Mouse (Mus musculus) forebrain, embryonic 11.5 days (tissue): Measurements from ENCODE around the gene Babam2. TPM values are rescaled to one million over a fixed set of nuclear protein-coding genes. Genes with fewer than 3 reads are reported as not detected.

Source experiments
- ATAC-seq: fragments of 200-750 bp; cut with Nextera tagmentation; replicated peaks from 2 replicates; pipeline ENCODE4 v1.8.0; 2017; ENCODE audit warnings: moderate TSS enrichment; ENCODE audit not compliant: low FRiP score
- DNase-seq: peaks from one replicate; pipeline ENCODE4 v3.0.0-alpha.2; 2017; ENCODE audit warnings: low spot score
- H3K27ac ChIP-seq: fragments of 300-500 bp; sonication (generic); 2 replicates; pipeline ENCODE4 v1.5.1; 2014; ENCODE audit warnings: low read depth, low read length
- H3K27me3 ChIP-seq: fragments of 300-500 bp; sonication (generic); 2 replicates; pipeline ENCODE4 v1.6.1; 2014; ENCODE audit warnings: mild to moderate bottlenecking, low read length, mixed read lengths; ENCODE audit not compliant: control insufficient read depth, insufficient read depth
- H3K36me3 ChIP-seq: fragments of 300-500 bp; sonication (generic); 2 replicates; pipeline ENCODE4 v1.6.1; 2014; ENCODE audit warnings: mild to moderate bottlenecking, low read length, moderate library complexity, mixed read lengths; ENCODE audit not compliant: control insufficient read depth, insufficient read depth
- H3K4me1 ChIP-seq: fragments of 300-500 bp; sonication (generic); replicated peaks from 2 replicates; pipeline ENCODE4 v1.6.1; 2014; ENCODE audit warnings: low read length, mixed read lengths; ENCODE audit not compliant: control insufficient read depth, insufficient read depth
- H3K4me2 ChIP-seq: fragments of 300-500 bp; sonication (generic); 2 replicates; pipeline ENCODE4 v1.6.1; 2014; ENCODE audit warnings: low read depth, mild to moderate bottlenecking, low read length, moderate library complexity, mixed read lengths; ENCODE audit not compliant: severe bottlenecking
- H3K4me3 ChIP-seq: fragments of 300-500 bp; sonication (generic); 2 replicates; pipeline ENCODE4 v1.5.1; 2014; ENCODE audit warnings: low read depth, low read length
- H3K9ac ChIP-seq: fragments of 300-500 bp; sonication (generic); 2 replicates; pipeline ENCODE4 v1.6.1; 2014; ENCODE audit warnings: low read length
- H3K9me3 ChIP-seq: fragments of 300-500 bp; sonication (generic); 2 replicates; pipeline ENCODE4 v1.6.1; 2016; ENCODE audit warnings: low read length, mixed read lengths; ENCODE audit not compliant: control insufficient read depth
- WGBS: fragments of 180-500 bp; shearing (Covaris S2); extraction: QIAGEN DNeasy Blood & Tissue Kit; methylation state at CpG from one replicate; pipeline ENCODE4 v1.1.7; 2014; 5-methylcytosine and 5-hydroxymethylcytosine counted together
- polyA plus RNA-seq: library from polyadenylated mRNA; unstranded; fragments of >200 nt; fragmentation: Nextera tagmentation; extraction: Ambion mirVana; gene quantifications from 2 replicates; pipeline ENCODE4 v1.2.1, GENCODE M21; 2014

The Babam2 gene
- polyA plus RNA-seq, 1 experiment from 2014 or later, result 39.1 TPM

DNA sequence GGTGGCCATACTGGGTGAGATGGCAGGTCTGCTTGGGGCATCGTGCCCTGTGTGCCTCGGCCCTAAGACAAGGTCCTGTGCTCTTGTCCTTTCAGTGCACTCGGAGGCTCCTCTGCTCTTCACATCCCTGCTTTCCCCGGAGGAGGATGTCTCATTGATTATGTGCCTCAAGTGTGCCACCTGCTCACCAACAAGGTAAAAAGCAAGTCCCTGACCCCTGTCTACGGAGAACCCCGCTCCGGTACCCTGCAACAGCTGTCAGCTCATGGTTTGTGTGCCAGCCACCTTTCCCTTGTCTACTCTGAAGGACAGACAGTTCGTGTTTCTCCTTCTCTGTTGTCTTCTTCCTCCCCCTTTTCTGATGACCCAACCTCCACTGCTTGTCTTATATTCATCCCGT, 303.8 kb downstream of the Babam2 start:
- ATAC-seq, result no peak
- WGBS, result 88% methylated on average over 9 of the region's 9 CpGs
- no peaks in the 10 kb centered on the region for H3K27me3 ChIP-seq

DNA sequence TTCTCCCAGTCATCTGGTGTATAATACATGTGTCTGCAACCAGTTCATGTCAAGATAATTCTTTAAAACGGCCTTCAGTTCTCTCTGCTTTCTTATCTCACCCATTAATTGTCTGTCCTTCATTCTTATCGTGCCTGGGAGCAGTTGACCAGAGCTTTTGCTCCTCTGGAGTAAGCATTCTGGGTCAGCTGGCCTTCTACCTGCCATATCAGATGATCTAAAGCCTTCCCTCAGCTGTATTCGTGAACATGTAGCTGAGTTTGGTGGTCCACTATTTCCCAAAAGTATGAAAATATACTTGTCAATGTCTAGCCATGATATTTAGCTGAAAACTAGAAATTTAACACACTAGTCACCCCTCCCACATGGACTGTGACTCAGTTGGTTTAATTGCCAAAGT, 304.3 kb downstream of the Babam2 start:
- H3K4me3 ChIP-seq, result no peak overlapping the region
- no peak overlapping the region for H3K27ac ChIP-seq
- ATAC-seq, result no peak
- no peak for DNase-seq
- H3K4me1 ChIP-seq, result no peaks in the 10 kb centered on the region
- WGBS, result 83% methylated on average over 3 of the region's 3 CpGs
- H3K9me3 ChIP-seq, result no peaks in the 10 kb centered on the region
- no peak overlapping the region for H3K4me2 ChIP-seq
- H3K36me3 ChIP-seq, result no peaks in the 10 kb centered on the region
- no peaks in the 10 kb centered on the region for H3K27me3 ChIP-seq
- H3K9ac ChIP-seq, result no peak overlapping the region

More for the DNA sequence above, 303.8 kb downstream of the Babam2 start:
- Histone ChIP-seq H3K36me3 (no peaks in the 10 kb centered on the region), H3K9ac (no peak overlapping the region), H3K4me3 (no peak overlapping the region), H3K9me3 (no peaks in the 10 kb centered on the region), H3K4me1 (no peaks in the 10 kb centered on the region), H3K27ac (no peak overlapping the region), H3K4me2 (no peak overlapping the region)
- no peak for DNase-seq

DNA sequence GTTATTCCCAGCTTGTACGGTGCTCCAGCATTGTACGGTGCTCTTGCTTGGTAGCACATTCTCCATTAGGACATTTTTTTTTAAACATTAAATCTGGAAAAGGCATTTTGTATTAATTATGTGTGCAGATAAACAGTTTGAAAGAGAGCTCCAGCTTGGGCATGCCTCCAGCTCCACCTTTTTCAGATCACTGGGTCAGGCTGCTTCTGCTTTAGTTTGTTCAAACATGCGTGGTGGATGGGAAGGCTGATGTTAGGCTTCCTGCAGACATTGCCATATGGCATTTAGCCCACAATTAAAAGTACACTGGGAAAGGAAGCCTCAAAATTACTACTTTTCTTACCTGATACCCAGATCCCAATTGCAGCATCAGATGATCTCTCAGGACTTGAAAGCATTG, 310.9 kb downstream of the Babam2 start:
- no peaks in the 10 kb centered on the region for H3K36me3 ChIP-seq
- no peak overlapping the region for H3K27ac ChIP-seq
- H3K27me3 ChIP-seq, result no peaks in the 10 kb centered on the region
- no peak overlapping the region for H3K4me2 ChIP-seq
- H3K4me1 ChIP-seq, result no peaks in the 10 kb centered on the region
- H3K9me3 ChIP-seq, result no peaks in the 10 kb centered on the region
- H3K9ac ChIP-seq, result no peak overlapping the region
- no peak overlapping the region for H3K4me3 ChIP-seq
- 90% methylated on average over 3 of the region's 3 CpGs for WGBS
- DNase-seq (no peak), ATAC-seq (no peak)

DNA sequence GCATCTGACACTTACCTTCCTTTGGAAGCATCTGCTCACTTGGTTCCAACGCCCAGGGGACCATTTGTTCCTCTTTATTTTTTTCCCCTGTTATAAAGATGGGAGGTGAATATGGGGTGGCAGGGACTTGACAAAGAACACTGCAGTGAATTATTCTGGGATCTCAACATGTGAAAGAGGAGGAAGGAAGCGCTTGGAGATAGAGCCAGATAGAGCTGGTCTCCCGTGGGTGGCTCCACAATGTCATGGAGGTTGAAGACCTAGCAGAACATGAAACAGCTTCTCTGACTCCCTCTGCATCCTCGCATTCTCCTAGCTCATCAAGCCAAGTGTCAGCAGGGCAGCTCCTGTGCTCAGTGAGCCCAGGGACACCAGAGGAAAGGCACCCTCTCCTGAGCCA, 312.6 kb downstream of the Babam2 start:
- ATAC-seq (no peak), DNase-seq (no peak)
- Histone ChIP-seq H3K9ac (no peak overlapping the region), H3K9me3 (no peaks in the 10 kb centered on the region), H3K36me3 (no peaks in the 10 kb centered on the region), H3K4me3 (no peak overlapping the region), H3K4me2 (no peak overlapping the region), H3K4me1 (no peaks in the 10 kb centered on the region), H3K27me3 (no peaks in the 10 kb centered on the region), H3K27ac (no peak overlapping the region)
- 88% methylated on average over 4 of the region's 4 CpGs for WGBS

DNA sequence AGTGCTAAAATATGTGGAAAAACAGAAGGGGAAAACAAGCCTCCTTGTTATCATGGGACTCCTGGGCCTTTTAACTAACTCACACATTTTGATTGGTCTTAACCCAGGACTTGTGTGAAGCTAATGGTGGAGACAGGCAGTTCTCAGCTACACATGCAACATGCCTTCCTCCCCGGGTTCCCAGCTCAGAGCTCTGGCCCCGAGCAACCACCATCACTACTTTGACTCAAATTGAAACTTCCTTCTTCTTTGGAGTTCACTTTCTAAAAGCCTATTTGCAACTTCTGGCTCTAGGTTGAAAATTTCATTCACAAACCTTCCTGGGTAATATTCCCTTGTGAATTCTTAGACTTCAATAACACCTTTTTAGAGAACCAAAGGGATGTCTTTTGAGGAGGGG, 315.6 kb downstream of the Babam2 start:
- no peak overlapping the region for H3K27ac ChIP-seq
- 84% methylated on average over 2 of the region's 2 CpGs for WGBS
- no peak overlapping the region for H3K9ac ChIP-seq
- no peak overlapping the region for H3K4me3 ChIP-seq
- H3K27me3 ChIP-seq, result no peaks in the 10 kb centered on the region
- no peak overlapping the region for H3K4me2 ChIP-seq
- no peak for ATAC-seq
- H3K36me3 ChIP-seq, result no peaks in the 10 kb centered on the region
- H3K4me1 ChIP-seq, result no peaks in the 10 kb centered on the region
- H3K9me3 ChIP-seq, result no peaks in the 10 kb centered on the region
- DNase-seq, result no peak

DNA sequence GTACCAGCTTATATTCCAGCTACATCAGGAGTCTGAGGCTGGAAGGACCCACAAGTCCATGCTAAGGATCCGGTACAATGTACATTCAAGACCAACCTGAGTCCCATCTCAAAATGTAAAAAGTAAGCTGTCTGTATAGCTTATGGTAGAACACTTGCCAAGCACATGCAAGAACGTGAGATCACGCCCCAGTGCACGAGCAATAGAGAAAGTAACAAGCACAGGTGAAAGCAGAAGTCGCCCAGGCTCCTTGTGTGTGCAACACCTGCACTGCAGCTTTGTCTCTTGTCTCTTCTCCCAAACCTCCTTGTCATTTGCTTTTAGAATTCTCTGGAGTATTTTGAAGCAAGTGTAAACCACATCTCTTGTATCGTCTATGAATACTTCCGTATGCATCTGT, 317.3 kb downstream of the Babam2 start:
- Histone ChIP-seq H3K4me1 (no peaks in the 10 kb centered on the region), H3K27me3 (no peaks in the 10 kb centered on the region), H3K36me3 (no peaks in the 10 kb centered on the region), H3K9me3 (no peaks in the 10 kb centered on the region), H3K4me2 (no peak overlapping the region), H3K9ac (no peak overlapping the region), H3K27ac (no peak overlapping the region), H3K4me3 (no peak overlapping the region)
- ATAC-seq, result no peak
- no peak for DNase-seq
- 94% methylated on average over 7 of the region's 7 CpGs for WGBS

DNA sequence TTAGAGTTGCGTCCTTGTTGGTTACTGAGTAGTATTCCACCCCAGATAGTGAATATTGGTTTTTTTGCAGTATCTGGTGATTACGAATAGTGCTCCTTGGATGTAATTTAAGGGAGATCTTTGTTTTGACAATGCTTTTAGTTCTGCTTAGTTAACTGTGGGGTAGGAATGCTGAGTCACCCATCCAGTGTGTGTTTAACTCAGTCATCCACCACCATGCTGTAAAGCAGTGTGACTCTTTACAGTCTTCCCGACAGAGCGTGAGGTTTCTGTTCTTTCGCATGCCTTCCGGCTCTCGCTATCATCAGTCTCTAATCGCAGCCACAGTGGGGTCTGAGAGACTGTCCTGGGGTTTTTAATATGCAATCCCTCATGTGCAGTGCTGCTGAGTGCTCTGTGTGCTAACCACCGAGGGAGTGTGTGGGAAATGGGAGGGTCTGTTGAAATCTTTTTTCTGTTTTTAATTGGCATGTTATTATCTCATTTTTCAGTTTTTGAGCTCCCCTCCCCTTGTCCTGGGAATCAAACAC, 318.5 kb downstream of the Babam2 start:
- no peaks in the 10 kb centered on the region for H3K36me3 ChIP-seq
- ATAC-seq (no peak), DNase-seq (no peak)
- no peaks in the 10 kb centered on the region for H3K27me3 ChIP-seq
- no peak overlapping the region for H3K9ac ChIP-seq
- H3K4me1 ChIP-seq, result no peaks in the 10 kb centered on the region
- no peak overlapping the region for H3K4me3 ChIP-seq
- no peak overlapping the region for H3K4me2 ChIP-seq
- no peak overlapping the region for H3K27ac ChIP-seq
- no peaks in the 10 kb centered on the region for H3K9me3 ChIP-seq
- 88% methylated on average over 9 of the region's 9 CpGs for WGBS

DNA sequence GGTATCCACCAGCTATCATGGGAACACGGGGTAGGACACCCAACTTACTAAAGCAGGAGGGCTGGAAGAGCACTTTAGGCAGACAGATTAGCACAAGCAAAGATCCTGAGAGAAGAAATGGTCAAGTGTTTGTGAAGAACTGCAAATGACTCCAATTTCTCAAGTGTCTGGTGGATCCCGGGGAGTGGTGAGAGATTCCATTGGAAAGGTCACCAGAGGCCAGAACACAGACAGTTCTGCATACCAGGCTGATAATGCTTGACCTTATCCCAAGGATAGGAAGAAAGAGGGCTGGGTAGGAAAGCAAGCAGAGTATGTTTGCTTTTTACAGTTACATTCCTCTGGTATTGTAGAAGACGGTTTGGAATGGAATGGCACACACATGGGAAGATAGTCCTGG, 320.2 kb downstream of the Babam2 start:
- no peaks in the 10 kb centered on the region for H3K4me1 ChIP-seq
- no peaks in the 10 kb centered on the region for H3K9me3 ChIP-seq
- no peaks in the 10 kb centered on the region for H3K36me3 ChIP-seq
- H3K27ac ChIP-seq, result no peak overlapping the region
- H3K4me2 ChIP-seq, result no peak overlapping the region
- no peaks in the 10 kb centered on the region for H3K27me3 ChIP-seq
- no peak overlapping the region for H3K4me3 ChIP-seq
- DNase-seq, result no peak
- ATAC-seq, result no peak
- H3K9ac ChIP-seq, result no peak overlapping the region
- WGBS, result 76% methylated on average over 3 of the region's 3 CpGs

DNA sequence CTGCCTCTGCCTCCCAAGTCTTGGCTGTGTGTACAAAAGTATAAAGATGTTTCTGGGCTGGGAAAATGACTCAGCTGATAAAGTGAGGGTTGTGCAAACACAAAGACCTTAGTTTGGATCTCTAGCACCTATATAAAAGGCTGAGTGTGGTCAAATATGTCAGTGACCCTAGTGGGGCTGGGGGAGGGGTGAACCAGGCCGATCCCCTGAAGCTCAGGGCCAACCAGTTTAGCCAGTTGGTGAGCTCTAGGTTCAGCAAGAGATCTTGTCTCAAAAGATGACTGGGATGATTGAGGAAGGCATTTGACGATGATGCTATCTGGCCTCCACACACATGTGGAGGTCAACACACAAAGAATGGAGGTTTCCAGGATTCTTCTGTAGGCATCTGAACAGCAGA, 320.8 kb downstream of the Babam2 start:
- ATAC-seq (no peak), DNase-seq (no peak)
- Histone ChIP-seq H3K4me1 (no peaks in the 10 kb centered on the region), H3K27ac (no peak overlapping the region), H3K4me3 (no peak overlapping the region), H3K36me3 (no peaks in the 10 kb centered on the region), H3K27me3 (no peaks in the 10 kb centered on the region), H3K4me2 (no peak overlapping the region), H3K9ac (no peak overlapping the region), H3K9me3 (no peaks in the 10 kb centered on the region)
- WGBS, result 93% methylated on average over 2 of the region's 2 CpGs
